Mouse (Mus musculus): ENCODE measurements around the gene Eda.

GRCm38 (mm10) chrX:100356974-100357373 lies 381.6 kb downstream of the Eda start:
- TF ChIP-seq POLR2A (IDR thresholded peaks at IDR 0.05; ENCODE audit: low read depth, low read length) (no peak), CTCF (conservative IDR thresholded peaks at IDR 0.05 in 1 of 2, IDR thresholded peaks at IDR 0.05 in 1 of 2; ENCODE audit: low read depth in 2 of 2, low read length in 2 of 2) (no peak), ETS1 (conservative IDR thresholded peaks at IDR 0.05; ENCODE audit: low read depth, low read length) (no peak), MAX (IDR thresholded peaks at IDR 0.05; ENCODE audit: low read length) (no peak), HCFC1 (IDR thresholded peaks at IDR 0.05; ENCODE audit: low read depth, low read length) (no peak), SIN3A (IDR thresholded peaks at IDR 0.05; ENCODE audit: low read length) (no peak)

Measured in CH12.LX (cell line).